In genomic region chr7:92327343-92327896, GRCm38 (mm10) we compare ENCODE assay signal across 16 mouse cellular contexts.
"Had no signal": no experiment of that assay in that cellular context is flagged by ENCODE, and none has a peak within 500 bp of the region (broad histone marks: within the 10 kb centered on the region; RNA-seq: fewer than 3 reads in every experiment).

No protein-coding gene starts in this region.

- DNase-seq: kidney, postnatal 10 days; kidney, postnatal 36 days; layer of hippocampus, postnatal 36 days; liver, embryonic 13.5 days; lung, adult 2 months; lung, postnatal 14 days; lung, postnatal 4 days; midbrain, embryonic 14.5 days; thymus, adult 2 months; thymus, postnatal 14 days; thymus, postnatal 4 days had no signal

- H3K9me3 ChIP-seq: kidney, embryonic 15.5 days; liver, embryonic 13.5 days; neural tube, embryonic 12.5 days had no signal

- H3K4me3 ChIP-seq: kidney, embryonic 15.5 days; left cerebral cortex, adult 2 months; liver, embryonic 13.5 days; neural tube, embryonic 12.5 days had no signal

- H3K27me3 ChIP-seq: kidney, embryonic 15.5 days; liver, embryonic 13.5 days; neural tube, embryonic 12.5 days had no signal

- H3K27ac ChIP-seq: kidney, embryonic 15.5 days; left cerebral cortex, adult 2 months; liver, embryonic 13.5 days; neural tube, embryonic 12.5 days; stomach, postnatal 0 days had no signal

- H3K36me3 ChIP-seq: kidney, embryonic 15.5 days; liver, embryonic 13.5 days; neural tube, embryonic 12.5 days had no signal

- H3K4me1 ChIP-seq: kidney, embryonic 15.5 days; liver, embryonic 13.5 days had no signal

- H3K4me2 ChIP-seq: kidney, embryonic 15.5 days; liver, embryonic 13.5 days; midbrain, embryonic 11.5 days; neural tube, embryonic 12.5 days had no signal

- H3K9ac ChIP-seq: kidney, embryonic 15.5 days; liver, embryonic 13.5 days; neural tube, embryonic 12.5 days had no signal
